7 mouse cellular contexts compared by ENCODE assay signal in the genomic region with DNA sequence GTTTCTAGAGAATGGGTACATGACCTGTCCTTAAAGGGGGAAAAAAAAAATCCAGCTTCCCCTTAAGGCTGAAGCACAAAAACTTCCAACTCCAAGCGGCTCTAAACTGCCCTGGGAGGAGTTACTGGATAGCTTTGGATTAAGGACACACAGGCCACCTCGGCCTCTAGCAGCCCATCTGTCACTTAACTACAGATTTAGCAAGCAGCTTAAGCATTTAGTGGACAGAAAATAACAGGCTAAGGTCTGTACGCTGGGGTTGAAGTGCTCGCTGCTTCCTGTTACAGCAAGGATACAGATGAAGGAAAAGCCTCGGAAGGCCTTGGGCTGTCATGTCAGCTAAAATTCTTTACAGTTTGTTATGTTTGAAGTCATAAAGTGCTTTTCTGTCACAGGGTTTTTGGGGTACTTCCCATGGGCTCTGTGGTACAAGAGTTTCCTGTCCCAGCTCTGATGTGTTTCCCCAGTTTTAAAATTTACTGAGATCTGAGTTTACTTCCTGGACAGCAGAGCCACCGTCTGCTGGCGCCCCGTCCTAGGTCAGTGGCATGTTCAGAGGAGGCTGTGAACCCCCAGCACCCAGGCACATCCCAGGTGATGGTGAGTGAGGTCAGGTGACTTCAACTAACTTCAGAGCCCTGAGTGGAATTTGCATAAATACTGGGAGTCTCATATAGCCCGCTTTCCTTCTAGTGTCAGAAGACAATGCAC. TPM values are rescaled to one million over a fixed set of nuclear protein-coding genes. Genes with fewer than 3 reads are reported as not detected.
DNase-seq lines count a peak whose midpoint lies in the region; ATAC-seq and TF ChIP-seq lines count a peak whose summit lies in the region.

No protein-coding gene starts in this region.

- ATAC-seq in lung, embryonic 16.5 days (ENCODE audit: low read depth): no peak
- ATAC-seq in forebrain, embryonic 14.5 days: no peak
- ATAC-seq in liver, postnatal 0 days: no peak

- H3K27ac ChIP-seq in lung, embryonic 16.5 days (ENCODE audit: low read length): peak overlapping the region; percentile 51
- H3K27ac ChIP-seq in forebrain, embryonic 14.5 days (ENCODE audit: low read depth, low read length): no peak overlapping the region
- peak overlapping the region; percentile 46 for H3K27ac ChIP-seq in liver, postnatal 0 days (ENCODE audit: low read depth)

- no peaks in the 10 kb centered on the region for H3K27me3 ChIP-seq in lung, embryonic 16.5 days (ENCODE audit: control insufficient read depth, insufficient read depth, low read depth, low read length)
- H3K27me3 ChIP-seq in forebrain, embryonic 14.5 days (replicated peaks; ENCODE audit: control insufficient read depth, insufficient read depth, low read length): no peaks in the 10 kb centered on the region
- no peaks in the 10 kb centered on the region for H3K27me3 ChIP-seq in liver, postnatal 0 days (ENCODE audit: insufficient read depth, low read length)

- no peak for TF ChIP-seq EP300 in liver, postnatal 0 days (IDR thresholded peaks at IDR 0.05; ENCODE audit: low read depth)

- H3K36me3 ChIP-seq in lung, embryonic 16.5 days (ENCODE audit: control insufficient read depth, insufficient read depth, low read length): no peaks in the 10 kb centered on the region
- no peaks in the 10 kb centered on the region for H3K36me3 ChIP-seq in forebrain, embryonic 14.5 days (ENCODE audit: control insufficient read depth, insufficient read depth, low read length)
- H3K36me3 ChIP-seq in liver, postnatal 0 days (replicated peaks; ENCODE audit: insufficient read depth, low read length): peaks cover 14% of the 10 kb centered on the region; the same call in 1 of the 2 replicates

- no peak for TF ChIP-seq CTCF in liver, postnatal 0 days (IDR thresholded peaks at IDR 0.05; ENCODE audit: low read depth)

- H3K4me1 ChIP-seq in lung, embryonic 16.5 days (replicated peaks; ENCODE audit: control insufficient read depth, insufficient read depth, low read length): peaks cover 27% of the 10 kb centered on the region
- peaks cover 17% of the 10 kb centered on the region for H3K4me1 ChIP-seq in forebrain, embryonic 14.5 days (ENCODE audit: control insufficient read depth, insufficient read depth, low read length)
- peaks cover 50% of the 10 kb centered on the region for H3K4me1 ChIP-seq in liver, postnatal 0 days (ENCODE audit: insufficient read depth)

- DNase-seq in lung, postnatal 10 days: no peak
- no peak for DNase-seq in forebrain, embryonic 14.5 days (ENCODE audit: low spot score)
- DNase-seq in liver, postnatal 0 days: no peak
- peak; percentile 24 for DNase-seq in thymus, postnatal 25 days
- DNase-seq in right cerebral cortex, postnatal 10 days (ENCODE audit: low spot score in 2 of 2): no peak
- DNase-seq in testis, postnatal 10 days (ENCODE audit: low spot score): no peak

- peak overlapping the region; percentile 88 for H3K4me2 ChIP-seq in lung, embryonic 16.5 days (ENCODE audit: low read depth, low read length)
- peak overlapping the region; percentile 80 for H3K4me2 ChIP-seq in forebrain, embryonic 14.5 days (ENCODE audit: low read length)
- peak overlapping the region; percentile 77 for H3K4me2 ChIP-seq in liver, postnatal 0 days (ENCODE audit: low read depth, low read length)

- 26% methylated on average over 9 of the region's 9 CpGs for WGBS in lung, embryonic 16.5 days
- 76% methylated on average over 9 of the region's 9 CpGs for WGBS in forebrain, embryonic 14.5 days
- WGBS in liver, postnatal 0 days (ENCODE audit: insufficient replicate concordance): 54% methylated on average over 9 of the region's 9 CpGs

- no peaks in the 10 kb centered on the region for H3K9me3 ChIP-seq in lung, embryonic 16.5 days (ENCODE audit: control insufficient read depth, low read length)
- no peaks in the 10 kb centered on the region for H3K9me3 ChIP-seq in forebrain, embryonic 14.5 days (replicated peaks; ENCODE audit: control insufficient read depth, low read length)
- no peaks in the 10 kb centered on the region for H3K9me3 ChIP-seq in liver, postnatal 0 days (ENCODE audit: low read length)

- peak overlapping the region; percentile 98 for H3K4me3 ChIP-seq in lung, embryonic 16.5 days (ENCODE audit: low read length)
- no peak overlapping the region for H3K4me3 ChIP-seq in forebrain, embryonic 14.5 days (ENCODE audit: low read depth, low read length)
- peak overlapping the region; percentile 83 for H3K4me3 ChIP-seq in liver, postnatal 0 days (ENCODE audit: low read depth, low read length)

- peak overlapping the region; percentile 95 for H3K9ac ChIP-seq in lung, embryonic 16.5 days (ENCODE audit: low read length)
- peak overlapping the region; percentile 97; the same call in 1 of the 2 replicates for H3K9ac ChIP-seq in forebrain, embryonic 14.5 days (ENCODE audit: low read length)
- peak overlapping the region; percentile 81 for H3K9ac ChIP-seq in liver, postnatal 0 days (replicated peaks)

RNA-seq across cellular contexts. Expression of a gene that starts 2.4 kb away (rescaled TPM):
- polyA plus RNA-seq in lung, embryonic 16.5 days (2015; fragmentation: Nextera tagmentation; extraction: Ambion mirVana): 119 and 140 TPM in 2 replicates
- 54.7 TPM in 2 replicates for polyA plus RNA-seq in forebrain, embryonic 14.5 days (2014; fragmentation: Nextera tagmentation; extraction: Ambion mirVana)
- polyA plus RNA-seq in liver, postnatal 0 days (2015; fragmentation: Nextera tagmentation; extraction: Ambion mirVana): 31.0 and 32.4 TPM in 2 replicates
